Mouse (Mus musculus) lung, adult 2 months (tissue): ENCODE measurements at regions not wholly inside any gene's neighbourhood (a gene's known extent, or its start where the extent isn't known, plus 50 kb on each side); places are given as distances from the start of the nearest gene placed in this dataset.

Experiments
- CTCF ChIP-seq: fragments of 200-500 bp; IDR thresholded peaks from 2 replicates; pipeline ENCODE4 v1.5.1; 2011; ENCODE audit warnings: mild to moderate bottlenecking, low read length, control low read depth; ENCODE audit not compliant: insufficient read depth
- POLR2A ChIP-seq: fragments of 200-500 bp; IDR thresholded peaks from 2 replicates; pipeline ENCODE4 v1.6.1; 2011; ENCODE audit warnings: low read depth, mild to moderate bottlenecking, control low read depth, low read length, borderline replicate concordance; ENCODE audit errors: extremely low read depth

DNA sequence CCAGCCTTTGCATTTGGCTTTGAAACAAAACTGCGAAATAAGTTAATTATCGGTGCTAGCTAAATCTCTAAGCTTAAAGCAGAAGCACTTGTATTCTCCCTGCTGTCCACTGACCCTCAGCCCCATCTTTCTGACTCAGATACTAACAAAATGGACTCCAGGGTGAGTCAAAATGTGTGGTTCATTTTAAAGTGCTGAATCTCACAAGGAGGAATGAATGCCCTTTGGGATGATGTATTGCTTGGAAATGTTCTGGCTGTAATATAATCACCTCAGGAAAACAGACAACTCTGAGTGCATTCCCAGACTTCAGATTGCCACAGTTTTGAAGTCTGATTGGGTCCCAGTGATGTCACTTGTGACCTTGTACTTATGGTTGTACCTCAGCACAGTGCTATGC is 81.9 kb upstream of the Ankrd50 start:
- TF ChIP-seq POLR2A: no peak
- TF ChIP-seq CTCF: no peak
